Mouse (Mus musculus): ENCODE measurements at regions not wholly inside any gene's neighbourhood (a gene's known extent, or its start where the extent isn't known, plus 50 kb on each side); places are given as distances from the start of the nearest gene placed in this dataset.

DNA sequence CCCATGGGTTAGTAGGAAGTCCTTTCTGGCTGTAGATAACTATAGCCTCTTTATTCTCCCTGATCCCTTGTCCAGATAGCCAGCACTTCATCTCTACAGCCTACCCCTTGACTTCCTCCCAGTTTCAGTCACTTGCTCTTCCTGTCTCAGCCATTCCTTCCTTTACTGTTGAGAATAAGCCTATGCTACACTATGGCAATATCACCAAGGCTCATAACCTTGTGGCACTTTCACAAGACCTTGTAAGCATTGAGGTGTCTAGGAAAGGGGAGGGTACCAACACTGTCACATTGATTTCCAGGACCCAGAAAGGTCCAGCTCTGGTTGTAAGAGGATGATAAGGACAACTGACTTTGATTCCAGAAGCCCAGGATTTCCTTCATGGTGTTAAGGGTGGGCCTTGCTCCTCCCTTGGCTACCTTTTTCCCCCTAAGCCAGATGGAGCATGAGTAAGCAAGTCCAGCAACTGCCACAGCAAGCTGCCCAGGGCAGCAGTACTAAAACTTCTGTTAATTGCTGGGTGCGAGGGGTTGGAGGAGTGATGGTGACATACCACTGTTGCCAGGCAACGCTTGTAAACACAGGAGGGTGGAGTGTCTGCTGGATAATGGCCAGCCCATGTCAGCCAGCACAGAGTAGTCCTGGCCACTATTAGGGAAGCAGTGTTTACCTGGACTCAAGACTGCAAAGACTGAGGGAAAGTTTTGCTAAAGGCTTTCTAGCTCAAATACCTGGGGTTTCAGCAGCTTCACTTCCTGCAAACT lies 75.7 kb downstream of the Ankrd16 start:
- no peaks in the 10 kb centered on the region for H3K4me1 ChIP-seq (ENCODE audit: control insufficient read depth, insufficient read depth, low read length)
- 18% methylated on average over 2 of the region's 2 CpGs for WGBS
- H3K4me3 ChIP-seq (ENCODE audit: low read length): no peak overlapping the region
- H3K9me3 ChIP-seq (replicated peaks; ENCODE audit: control insufficient read depth, low read length): no peaks in the 10 kb centered on the region
- no peak overlapping the region for H3K9ac ChIP-seq (ENCODE audit: low read length)
- H3K27ac ChIP-seq (ENCODE audit: low read length): no peak overlapping the region
- ATAC-seq (replicated peaks; ENCODE audit: extremely low read depth, insufficient read depth, low FRiP score): peak; percentile 55
- no peaks in the 10 kb centered on the region for H3K36me3 ChIP-seq (ENCODE audit: control insufficient read depth, insufficient read depth)
- H3K4me2 ChIP-seq (ENCODE audit: low read depth, low read length): no peak overlapping the region
- no peaks in the 10 kb centered on the region for H3K27me3 ChIP-seq (ENCODE audit: control insufficient read depth, insufficient read depth, low read length)

GRCm38 (mm10) chr2:11869983-11870382 lies 92.3 kb downstream of the Ankrd16 start:
- Histone ChIP-seq H3K27me3 (ENCODE audit: control insufficient read depth, insufficient read depth, low read length) (no peaks in the 10 kb centered on the region), H3K27ac (ENCODE audit: low read length) (no peak overlapping the region), H3K4me1 (ENCODE audit: control insufficient read depth, insufficient read depth, low read length) (no peaks in the 10 kb centered on the region), H3K36me3 (ENCODE audit: control insufficient read depth, insufficient read depth) (no peaks in the 10 kb centered on the region), H3K4me2 (ENCODE audit: low read depth, low read length) (no peak overlapping the region), H3K9ac (ENCODE audit: low read length) (no peak overlapping the region), H3K9me3 (replicated peaks; ENCODE audit: control insufficient read depth, low read length) (peaks cover 5% of the 10 kb centered on the region; the same call in 1 of the 2 replicates), H3K4me3 (ENCODE audit: low read length) (no peak overlapping the region)
- ATAC-seq (replicated peaks; ENCODE audit: extremely low read depth, insufficient read depth, low FRiP score): no peak
- 29% methylated on average over 2 of the region's 2 CpGs for WGBS

GRCm38 (mm10) chr2:11880005-11880404 lies 102.3 kb downstream of the Ankrd16 start:
- Histone ChIP-seq H3K27ac (ENCODE audit: low read length) (no peak overlapping the region), H3K4me1 (ENCODE audit: control insufficient read depth, insufficient read depth, low read length) (no peaks in the 10 kb centered on the region), H3K9me3 (replicated peaks; ENCODE audit: control insufficient read depth, low read length) (peaks cover 1% of the 10 kb centered on the region; the same call in 1 of the 2 replicates), H3K4me3 (ENCODE audit: low read length) (no peak overlapping the region), H3K4me2 (ENCODE audit: low read depth, low read length) (no peak overlapping the region), H3K9ac (ENCODE audit: low read length) (no peak overlapping the region), H3K27me3 (ENCODE audit: control insufficient read depth, insufficient read depth, low read length) (no peaks in the 10 kb centered on the region), H3K36me3 (ENCODE audit: control insufficient read depth, insufficient read depth) (no peaks in the 10 kb centered on the region)
- ATAC-seq (replicated peaks; ENCODE audit: extremely low read depth, insufficient read depth, low FRiP score): no peak
- 34% methylated on average over 1 of the region's 1 CpGs for WGBS

DNA sequence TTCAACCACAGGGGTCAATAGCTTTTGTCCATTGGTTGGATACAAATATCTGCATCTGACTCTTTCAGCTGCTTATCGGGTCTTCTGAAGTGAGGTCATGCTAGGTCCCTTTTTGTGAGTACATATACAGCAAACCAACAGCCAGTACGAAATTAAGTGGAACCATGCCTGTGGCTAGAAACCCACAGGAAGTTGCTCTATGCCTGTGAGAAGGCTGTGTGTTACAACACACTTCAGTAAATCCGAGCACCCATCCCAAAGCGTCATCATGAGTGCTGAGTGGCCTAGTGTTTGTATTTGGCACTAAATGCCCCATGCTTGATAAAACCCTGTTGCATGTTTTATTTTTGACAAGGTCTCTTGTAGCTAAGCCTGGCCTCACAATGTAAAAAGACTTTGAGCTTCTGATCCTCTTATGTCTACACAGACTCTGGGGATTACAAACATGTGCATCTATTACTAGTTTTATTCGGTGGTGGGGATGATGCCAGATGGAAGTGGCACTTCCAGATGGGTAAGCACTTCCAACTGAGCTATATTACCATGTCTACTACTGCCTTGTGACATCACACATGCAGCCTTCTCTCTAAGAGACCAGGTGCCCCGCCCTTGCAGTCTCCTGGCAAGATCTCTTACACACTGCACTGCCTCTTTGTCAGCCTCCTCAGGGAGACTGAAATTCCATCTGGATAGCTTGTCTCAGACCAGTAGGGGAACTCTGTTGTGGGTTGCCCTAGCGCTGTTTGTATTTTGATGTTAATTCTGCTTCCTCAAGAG lies 117.3 kb downstream of the Ankrd16 start:
- H3K9me3 ChIP-seq (replicated peaks; ENCODE audit: control insufficient read depth, low read length): no peaks in the 10 kb centered on the region
- no peaks in the 10 kb centered on the region for H3K36me3 ChIP-seq (ENCODE audit: control insufficient read depth, insufficient read depth)
- H3K4me1 ChIP-seq (ENCODE audit: control insufficient read depth, insufficient read depth, low read length): no peaks in the 10 kb centered on the region
- H3K27me3 ChIP-seq (ENCODE audit: control insufficient read depth, insufficient read depth, low read length): no peaks in the 10 kb centered on the region
- H3K4me3 ChIP-seq (ENCODE audit: low read length): no peak overlapping the region
- 66% methylated on average over 7 of the region's 7 CpGs for WGBS
- no peak overlapping the region for H3K27ac ChIP-seq (ENCODE audit: low read length)
- no peak overlapping the region for H3K9ac ChIP-seq (ENCODE audit: low read length)
- no peak for ATAC-seq (replicated peaks; ENCODE audit: extremely low read depth, insufficient read depth, low FRiP score)
- no peak overlapping the region for H3K4me2 ChIP-seq (ENCODE audit: low read depth, low read length)

GRCm38 (mm10) chr2:11899698-11900660 lies 122.3 kb downstream of the Ankrd16 start:
- Histone ChIP-seq H3K27ac (ENCODE audit: low read length) (no peak overlapping the region), H3K9ac (ENCODE audit: low read length) (no peak overlapping the region), H3K4me3 (ENCODE audit: low read length) (no peak overlapping the region), H3K4me1 (ENCODE audit: control insufficient read depth, insufficient read depth, low read length) (no peaks in the 10 kb centered on the region), H3K9me3 (replicated peaks; ENCODE audit: control insufficient read depth, low read length) (peaks cover 5% of the 10 kb centered on the region; the same call in 1 of the 2 replicates), H3K36me3 (ENCODE audit: control insufficient read depth, insufficient read depth) (no peaks in the 10 kb centered on the region), H3K4me2 (ENCODE audit: low read depth, low read length) (no peak overlapping the region), H3K27me3 (ENCODE audit: control insufficient read depth, insufficient read depth, low read length) (no peaks in the 10 kb centered on the region)
- ATAC-seq (replicated peaks; ENCODE audit: extremely low read depth, insufficient read depth, low FRiP score): no peak
- 76% methylated on average over 11 of the region's 11 CpGs for WGBS

DNA sequence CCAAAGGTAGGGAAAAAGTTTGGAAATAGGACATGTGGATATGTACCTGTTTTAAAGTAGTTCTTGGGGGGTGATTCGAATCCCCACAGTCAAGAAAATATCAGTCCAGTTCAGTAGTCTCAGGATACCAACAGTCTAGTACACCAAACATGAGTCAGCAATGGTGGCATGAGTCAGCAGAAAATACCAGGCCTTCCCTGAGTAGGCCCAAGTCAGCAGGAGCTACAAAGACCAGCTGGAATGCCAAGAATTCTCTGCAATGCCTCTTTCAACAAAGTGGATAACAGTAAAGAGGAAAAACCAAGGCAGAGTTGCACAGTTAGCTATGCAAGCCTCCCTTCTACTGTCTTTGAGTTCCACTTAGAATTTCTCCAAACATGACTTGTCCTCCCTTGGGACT lies 137.1 kb downstream of the Ankrd16 start:
- H3K27me3 ChIP-seq (ENCODE audit: control insufficient read depth, insufficient read depth, low read length): no peaks in the 10 kb centered on the region
- 58% methylated on average over 1 of the region's 1 CpGs for WGBS
- no peak overlapping the region for H3K27ac ChIP-seq (ENCODE audit: low read length)
- H3K36me3 ChIP-seq (ENCODE audit: control insufficient read depth, insufficient read depth): no peaks in the 10 kb centered on the region
- no peak overlapping the region for H3K4me3 ChIP-seq (ENCODE audit: low read length)
- no peaks in the 10 kb centered on the region for H3K4me1 ChIP-seq (ENCODE audit: control insufficient read depth, insufficient read depth, low read length)
- H3K9me3 ChIP-seq (replicated peaks; ENCODE audit: control insufficient read depth, low read length): no peaks in the 10 kb centered on the region
- no peak for ATAC-seq (replicated peaks; ENCODE audit: extremely low read depth, insufficient read depth, low FRiP score)
- no peak overlapping the region for H3K4me2 ChIP-seq (ENCODE audit: low read depth, low read length)
- H3K9ac ChIP-seq (ENCODE audit: low read length): no peak overlapping the region

DNA sequence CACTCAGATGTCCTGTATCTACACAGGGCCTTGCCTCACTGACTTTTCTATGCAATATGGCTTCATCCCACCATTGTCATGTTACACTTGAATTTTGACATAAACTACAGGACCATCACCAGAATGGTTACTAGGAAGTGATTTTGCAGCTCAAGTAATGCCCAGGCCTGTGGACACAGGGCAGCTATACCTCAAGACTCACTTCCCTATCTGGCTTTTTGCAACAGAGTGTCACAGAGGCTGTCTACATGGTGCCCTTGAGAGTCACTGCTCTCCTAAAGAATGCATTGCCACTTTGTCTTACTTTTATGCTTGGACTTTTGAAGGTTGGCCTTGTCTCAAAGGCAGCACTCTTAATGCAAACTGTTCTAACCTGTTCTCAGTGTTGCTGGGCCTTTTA lies 139.7 kb downstream of the Ankrd16 start:
- Histone ChIP-seq H3K27me3 (ENCODE audit: control insufficient read depth, insufficient read depth, low read length) (no peaks in the 10 kb centered on the region), H3K4me2 (ENCODE audit: low read depth, low read length) (no peak overlapping the region), H3K4me1 (ENCODE audit: control insufficient read depth, insufficient read depth, low read length) (no peaks in the 10 kb centered on the region), H3K9ac (ENCODE audit: low read length) (no peak overlapping the region), H3K4me3 (ENCODE audit: low read length) (no peak overlapping the region), H3K27ac (ENCODE audit: low read length) (no peak overlapping the region), H3K36me3 (ENCODE audit: control insufficient read depth, insufficient read depth) (no peaks in the 10 kb centered on the region), H3K9me3 (replicated peaks; ENCODE audit: control insufficient read depth, low read length) (no peaks in the 10 kb centered on the region)
- no peak for ATAC-seq (replicated peaks; ENCODE audit: extremely low read depth, insufficient read depth, low FRiP score)

- Histone ChIP-seq H3K27ac (ENCODE audit: low read length) (no peak overlapping the region), H3K9me3 (replicated peaks; ENCODE audit: control insufficient read depth, low read length) (no peaks in the 10 kb centered on the region), H3K4me2 (ENCODE audit: low read depth, low read length) (no peak overlapping the region), H3K9ac (ENCODE audit: low read length) (no peak overlapping the region), H3K4me1 (ENCODE audit: control insufficient read depth, insufficient read depth, low read length) (no peaks in the 10 kb centered on the region), H3K36me3 (ENCODE audit: control insufficient read depth, insufficient read depth) (no peaks in the 10 kb centered on the region), H3K27me3 (ENCODE audit: control insufficient read depth, insufficient read depth, low read length) (no peaks in the 10 kb centered on the region), H3K4me3 (ENCODE audit: low read length) (no peak overlapping the region)
- WGBS: 71% methylated on average over 5 of the region's 5 CpGs
- no peak for ATAC-seq (replicated peaks; ENCODE audit: extremely low read depth, insufficient read depth, low FRiP score)
Observed at GRCm38 (mm10) chr2:11918070-11918469, 140.4 kb downstream of the Ankrd16 start.

Data from heart, embryonic 16.5 days (tissue).